Comparison of ENCODE assay signal across 8 mouse cellular contexts in the genomic region with DNA sequence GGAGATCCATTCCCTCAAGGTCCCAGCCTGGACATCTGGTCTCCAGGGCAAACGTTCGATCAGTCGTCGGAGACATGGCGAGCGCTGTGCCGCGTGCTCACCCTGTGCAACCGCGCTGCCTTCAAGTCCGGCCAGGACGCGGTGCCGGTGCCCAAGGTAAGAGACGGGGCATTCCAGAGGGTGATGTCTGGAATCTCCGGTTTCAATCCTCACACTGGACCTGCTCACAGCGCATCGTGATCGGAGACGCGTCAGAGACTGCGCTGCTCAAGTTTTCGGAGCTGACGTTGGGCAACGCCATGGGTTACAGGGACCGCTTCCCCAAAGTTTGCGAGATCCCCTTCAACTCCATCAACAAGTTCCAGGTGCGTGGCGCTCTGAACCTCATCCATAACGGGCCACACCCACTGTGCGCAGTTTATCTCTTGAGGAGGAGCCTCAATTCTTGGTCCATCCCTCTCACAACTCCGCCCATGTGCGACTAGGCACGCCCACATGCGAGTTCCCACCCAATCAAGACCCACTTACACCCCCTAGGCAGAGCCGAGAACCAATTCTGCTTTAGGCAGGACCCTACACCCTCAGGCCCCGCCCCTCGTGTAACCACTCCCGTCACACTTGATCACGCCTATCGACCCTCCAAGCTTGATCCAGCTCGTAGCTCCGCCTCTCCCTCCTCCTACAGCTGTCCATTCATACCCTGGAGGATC. TPM values are rescaled to one million over a fixed set of nuclear protein-coding genes. Genes with fewer than 3 reads are reported as not detected.
DNase-seq lines count a peak whose midpoint lies in the region; ATAC-seq and TF ChIP-seq lines count a peak whose summit lies in the region.

No protein-coding gene starts in this region.

- 4% methylated on average over 43 of the region's 43 CpGs for WGBS in heart, embryonic 15.5 days
- 3% methylated on average over 43 of the region's 43 CpGs for whole genome bisulfite sequencing in liver, embryonic 14.5 days (ENCODE audit: insufficient replicate concordance)
- 2% methylated on average over 43 of the region's 43 CpGs for WGBS in stomach, postnatal 0 days

- DNase-seq in layer of hippocampus, adult 11-12 months (ENCODE audit: low spot score): peak; percentile 49
- DNase-seq in layer of hippocampus, adult 9-10 months (ENCODE audit: low spot score): no peak
- DNase-seq in kidney, postnatal 10 days: peak; percentile 73
- DNase-seq in liver, embryonic 14.5 days (ENCODE audit: low read depth in 3 of 3, low spot score in 3 of 3): peak; percentile 81 to 87 (median 83)
- DNase-seq in neural tube, embryonic 10.5 days (ENCODE audit: extremely low spot score, low spot score): peak; percentile 80
- DNase-seq in stomach, postnatal 0 days (ENCODE audit: low spot score): peak; percentile 90

- peak overlapping the region; percentile 64 for H3K4me2 ChIP-seq in heart, embryonic 15.5 days
- H3K4me2 ChIP-seq in liver, embryonic 14.5 days (ENCODE audit: low read depth): peak overlapping the region; percentile 68
- H3K4me2 ChIP-seq in stomach, postnatal 0 days (replicated peaks; ENCODE audit: low read depth): peak overlapping the region; percentile 51

- peak; percentile 79 for ATAC-seq in heart, embryonic 15.5 days (replicated peaks; ENCODE audit: insufficient number of reproducible peaks, insufficient read depth, low FRiP score, low read depth)
- ATAC-seq in liver, embryonic 14.5 days (ENCODE audit: insufficient read depth): peak; percentile 96
- ATAC-seq in stomach, postnatal 0 days (ENCODE audit: low FRiP score, low TSS enrichment): peak; percentile 90

- H3K27ac ChIP-seq in embryonic fibroblast, embryonic 13.5 days (ENCODE audit: insufficient read depth, low read length): no peak overlapping the region
- H3K27ac ChIP-seq in heart, embryonic 15.5 days: no peak overlapping the region
- H3K27ac ChIP-seq in liver, embryonic 14.5 days: no peak overlapping the region
- H3K27ac ChIP-seq in stomach, postnatal 0 days (replicated peaks): no peak overlapping the region

- no peaks in the 10 kb centered on the region for H3K36me3 ChIP-seq in heart, embryonic 15.5 days
- H3K36me3 ChIP-seq in liver, embryonic 14.5 days (replicated peaks; ENCODE audit: control insufficient read depth, insufficient read depth, low read depth): no peaks in the 10 kb centered on the region
- H3K36me3 ChIP-seq in stomach, postnatal 0 days (ENCODE audit: control insufficient read depth, insufficient read depth, low read length): no peaks in the 10 kb centered on the region

- peaks cover 40% of the 10 kb centered on the region for H3K27me3 ChIP-seq in heart, embryonic 15.5 days
- peaks cover 9% of the 10 kb centered on the region for H3K27me3 ChIP-seq in liver, embryonic 14.5 days (ENCODE audit: control insufficient read depth, insufficient read depth, low read length)
- H3K27me3 ChIP-seq in stomach, postnatal 0 days (ENCODE audit: control insufficient read depth, insufficient read depth, low read length): no peaks in the 10 kb centered on the region

- TF ChIP-seq EP300 in liver, embryonic 14.5 days (IDR thresholded peaks at IDR 0.05; ENCODE audit: low read depth): no peak
- TF ChIP-seq EP300 in stomach, postnatal 0 days (optimal IDR thresholded peaks at IDR 0.05): no peak

- TF ChIP-seq CTCF in embryonic fibroblast, embryonic 13.5 days (IDR thresholded peaks at IDR 0.05; ENCODE audit: borderline replicate concordance, insufficient read depth, low read length): no peak
- TF ChIP-seq CTCF in liver, embryonic 14.5 days (IDR thresholded peaks at IDR 0.05; ENCODE audit: low read depth): 0 out of 2 replicates have a peak, but pooled peaks have one; percentile 38
- TF ChIP-seq CTCF in stomach, postnatal 0 days (IDR thresholded peaks at IDR 0.05; ENCODE audit: low read depth): no peak

- H3K4me3 ChIP-seq in embryonic fibroblast, embryonic 13.5 days (ENCODE audit: insufficient read depth, low read length): peak overlapping the region; percentile 25
- peak overlapping the region; percentile 35 for H3K4me3 ChIP-seq in heart, embryonic 15.5 days
- peak overlapping the region; percentile 12 to 33 for H3K4me3 ChIP-seq in liver, embryonic 14.5 days (ENCODE audit: insufficient read depth in 1 of 2, low read depth in 2 of 2, low read length in 2 of 2)
- peak overlapping the region; percentile 19 for H3K4me3 ChIP-seq in stomach, postnatal 0 days (ENCODE audit: low read depth, low read length)

- no peak for TF ChIP-seq POLR2A in embryonic fibroblast, embryonic 13.5 days (IDR thresholded peaks at IDR 0.05; ENCODE audit: low read depth, low read length)

- H3K9ac ChIP-seq in heart, embryonic 15.5 days: no peak overlapping the region
- no peak overlapping the region for H3K9ac ChIP-seq in liver, embryonic 14.5 days (replicated peaks)
- no peak overlapping the region for H3K9ac ChIP-seq in stomach, postnatal 0 days (ENCODE audit: low read length)

- no peaks in the 10 kb centered on the region for H3K9me3 ChIP-seq in heart, embryonic 15.5 days (replicated peaks)
- H3K9me3 ChIP-seq in liver, embryonic 14.5 days (ENCODE audit: control insufficient read depth, low read length): no peaks in the 10 kb centered on the region
- no peaks in the 10 kb centered on the region for H3K9me3 ChIP-seq in stomach, postnatal 0 days (ENCODE audit: control insufficient read depth, low read length)

- no peaks in the 10 kb centered on the region for H3K4me1 ChIP-seq in embryonic fibroblast, embryonic 13.5 days (ENCODE audit: control insufficient read depth, insufficient read depth, low read length)
- peaks cover 13% of the 10 kb centered on the region for H3K4me1 ChIP-seq in heart, embryonic 15.5 days (replicated peaks)
- H3K4me1 ChIP-seq in liver, embryonic 14.5 days (replicated peaks; ENCODE audit: control insufficient read depth in 2 of 2, insufficient read depth in 2 of 2, low read length in 1 of 2): peaks cover 4 to 10% of the 10 kb centered on the region in 2 experiments; a peak in 3 of 4 replicates
- H3K4me1 ChIP-seq in stomach, postnatal 0 days (replicated peaks; ENCODE audit: control insufficient read depth, insufficient read depth): no peaks in the 10 kb centered on the region

RNA-seq across cellular contexts. Expression of gene Atp4a, which starts 5.2 kb away (rescaled TPM):
- polyA plus RNA-seq in embryonic fibroblast, embryonic 13.5 days (2011; ENCODE audit: insufficient read length, low read depth, missing spikeins): not detected in 2 replicates
- polyA plus RNA-seq in heart, embryonic 15.5 days (2015; fragmentation: Nextera tagmentation; extraction: Ambion mirVana): 0.37 and 0.62 TPM in 2 replicates
- 0.97 and 1.6 TPM in 2 replicates for polyA plus RNA-seq in liver, embryonic 14.5 days (2012; rRNA removed)
- 0.43 and 2.1 TPM in 2 replicates for polyA plus RNA-seq in liver, embryonic 14.5 days (2014; fragmentation: Nextera tagmentation; extraction: Ambion mirVana)
- 601 and 695 TPM in 2 replicates for polyA plus RNA-seq in stomach, postnatal 0 days (2015; fragmentation: Nextera tagmentation; extraction: Ambion mirVana)

RNA-seq across cellular contexts. Expression of gene Tmem147, which starts 12.2 kb away (rescaled TPM):
- 136 and 144 TPM in 2 replicates for polyA plus RNA-seq in embryonic fibroblast, embryonic 13.5 days (2011; ENCODE audit: insufficient read length, low read depth, missing spikeins)
- 167 and 172 TPM in 2 replicates for polyA plus RNA-seq in heart, embryonic 15.5 days (2015; fragmentation: Nextera tagmentation; extraction: Ambion mirVana)
- polyA plus RNA-seq in liver, embryonic 14.5 days (2012; rRNA removed): 63.3 and 64.4 TPM in 2 replicates
- 110 and 117 TPM in 2 replicates for polyA plus RNA-seq in liver, embryonic 14.5 days (2014; fragmentation: Nextera tagmentation; extraction: Ambion mirVana)
- polyA plus RNA-seq in stomach, postnatal 0 days (2015; fragmentation: Nextera tagmentation; extraction: Ambion mirVana): 210 and 221 TPM in 2 replicates

RNA-seq across cellular contexts. Expression of gene 2200002J24Rik, which starts 18.4 kb away (rescaled TPM):
- not detected in 2 replicates for polyA plus RNA-seq in embryonic fibroblast, embryonic 13.5 days (2011; ENCODE audit: insufficient read length, low read depth, missing spikeins)
- polyA plus RNA-seq in heart, embryonic 15.5 days (2015; fragmentation: Nextera tagmentation; extraction: Ambion mirVana): 1.0 and 1.4 TPM in 2 replicates
- 0.13 and 0.32 TPM in 2 replicates for polyA plus RNA-seq in liver, embryonic 14.5 days (2012; rRNA removed)
- 1.2 and 2.0 TPM in 2 replicates for polyA plus RNA-seq in liver, embryonic 14.5 days (2014; fragmentation: Nextera tagmentation; extraction: Ambion mirVana)
- 54.4 and 61.2 TPM in 2 replicates for polyA plus RNA-seq in stomach, postnatal 0 days (2015; fragmentation: Nextera tagmentation; extraction: Ambion mirVana)

RNA-seq across cellular contexts. Expression of gene Gapdhs, which starts 26.3 kb away (rescaled TPM):
- not detected in 2 replicates for polyA plus RNA-seq in embryonic fibroblast, embryonic 13.5 days (2011; ENCODE audit: insufficient read length, low read depth, missing spikeins)
- 0.13 TPM in 1 of 2 replicates, not detected in the other for polyA plus RNA-seq in heart, embryonic 15.5 days (2015; fragmentation: Nextera tagmentation; extraction: Ambion mirVana)
- not detected in 2 replicates for polyA plus RNA-seq in liver, embryonic 14.5 days (2012; rRNA removed)
- polyA plus RNA-seq in liver, embryonic 14.5 days (2014; fragmentation: Nextera tagmentation; extraction: Ambion mirVana): not detected in 2 replicates
- polyA plus RNA-seq in stomach, postnatal 0 days (2015; fragmentation: Nextera tagmentation; extraction: Ambion mirVana): 0.27 and 0.30 TPM in 2 replicates

RNA-seq across cellular contexts. Expression of gene Sbsn, which starts 34.1 kb away (rescaled TPM):
- polyA plus RNA-seq in embryonic fibroblast, embryonic 13.5 days (2011; ENCODE audit: insufficient read length, low read depth, missing spikeins): 4.4 and 5.1 TPM in 2 replicates
- 1.2 and 1.5 TPM in 2 replicates for polyA plus RNA-seq in heart, embryonic 15.5 days (2015; fragmentation: Nextera tagmentation; extraction: Ambion mirVana)
- polyA plus RNA-seq in liver, embryonic 14.5 days (2012; rRNA removed): 0.12 and 0.37 TPM in 2 replicates
- polyA plus RNA-seq in liver, embryonic 14.5 days (2014; fragmentation: Nextera tagmentation; extraction: Ambion mirVana): not detected in 2 replicates
- 438 and 453 TPM in 2 replicates for polyA plus RNA-seq in stomach, postnatal 0 days (2015; fragmentation: Nextera tagmentation; extraction: Ambion mirVana)

Comparison
In these comparisons a context has a peak if more than half of its experiments do, and no peak if none do; other contexts are left out.
1. RNA of gene Atp4a, which starts 5.2 kb away (polyA plus RNA-seq): 601 to 695 TPM in stomach, postnatal 0 days; 0.43 to 2.1 TPM in liver, embryonic 14.5 days, 0.37 to 0.62 TPM in heart, embryonic 15.5 days and not detected in embryonic fibroblast, embryonic 13.5 days; every median in the first group is over 100 times any median in the second.
2. RNA of gene 2200002J24Rik, which starts 18.4 kb away (polyA plus RNA-seq): 54.4 to 61.2 TPM in stomach, postnatal 0 days; 0.13 to 2.0 TPM in liver, embryonic 14.5 days, 1.0 to 1.4 TPM in heart, embryonic 15.5 days and not detected in embryonic fibroblast, embryonic 13.5 days; every median in the first group is over 10 times any median in the second.
3. Peak in every context shown above with its lines, with median percentiles within 50 percentile points of each other: H3K4me3 ChIP-seq, ATAC-seq and H3K4me2 ChIP-seq.